Mouse (Mus musculus) olfactory bulb, adult 2 months (tissue): ENCODE measurements around the gene Acpp. TPM values are rescaled to one million over a fixed set of nuclear protein-coding genes. Genes with fewer than 3 reads are reported as not detected.

ENCODE experiments used
- H3K27ac ChIP-seq: fragments of 200-500 bp; 2 replicates; pipeline ENCODE4 v1.5.1; 2012; ENCODE audit warnings: low read depth, low read length; ENCODE audit not compliant: insufficient read depth
- H3K4me1 ChIP-seq: fragments of 200-500 bp; 2 replicates; pipeline ENCODE4 v1.6.1; 2012; ENCODE audit warnings: low read length; ENCODE audit not compliant: control insufficient read depth, insufficient read depth
- H3K4me3 ChIP-seq: fragments of 200-500 bp; 2 replicates; pipeline ENCODE4 v1.5.1; 2012; ENCODE audit warnings: mild to moderate bottlenecking, low read depth, low read length, moderate library complexity; ENCODE audit not compliant: insufficient read depth
- CTCF ChIP-seq: fragments of 200-500 bp; IDR thresholded peaks from 2 replicates; pipeline ENCODE4 v1.5.1; 2012; ENCODE audit warnings: low read depth, mild to moderate bottlenecking, low read length, moderate library complexity; ENCODE audit not compliant: insufficient read depth
- POLR2A ChIP-seq: fragments of 200-500 bp; IDR thresholded peaks from 2 replicates; pipeline ENCODE4 v1.6.1; 2012; ENCODE audit warnings: mild to moderate bottlenecking, low read depth, low read length, moderate library complexity; ENCODE audit not compliant: insufficient read depth
- WGBS: fragments of 180-500 bp; shearing (Covaris S2); methylation state at CpG from one replicate; pipeline ENCODE4 v1.1.7; 2018; 5-methylcytosine and 5-hydroxymethylcytosine counted together
- polyA plus RNA-seq: library from polyadenylated mRNA; stranded (reverse); fragments of >200 nt; gene quantifications from 2 replicates; pipeline ENCODE4 v1.2.4, GENCODE M21; 2012; ENCODE audit warnings: low replicate concordance; ENCODE audit not compliant: missing spikeins, insufficient read depth, insufficient read length

Acpp gene
- polyA plus RNA-seq, 1 experiment, result not detected

DNA sequence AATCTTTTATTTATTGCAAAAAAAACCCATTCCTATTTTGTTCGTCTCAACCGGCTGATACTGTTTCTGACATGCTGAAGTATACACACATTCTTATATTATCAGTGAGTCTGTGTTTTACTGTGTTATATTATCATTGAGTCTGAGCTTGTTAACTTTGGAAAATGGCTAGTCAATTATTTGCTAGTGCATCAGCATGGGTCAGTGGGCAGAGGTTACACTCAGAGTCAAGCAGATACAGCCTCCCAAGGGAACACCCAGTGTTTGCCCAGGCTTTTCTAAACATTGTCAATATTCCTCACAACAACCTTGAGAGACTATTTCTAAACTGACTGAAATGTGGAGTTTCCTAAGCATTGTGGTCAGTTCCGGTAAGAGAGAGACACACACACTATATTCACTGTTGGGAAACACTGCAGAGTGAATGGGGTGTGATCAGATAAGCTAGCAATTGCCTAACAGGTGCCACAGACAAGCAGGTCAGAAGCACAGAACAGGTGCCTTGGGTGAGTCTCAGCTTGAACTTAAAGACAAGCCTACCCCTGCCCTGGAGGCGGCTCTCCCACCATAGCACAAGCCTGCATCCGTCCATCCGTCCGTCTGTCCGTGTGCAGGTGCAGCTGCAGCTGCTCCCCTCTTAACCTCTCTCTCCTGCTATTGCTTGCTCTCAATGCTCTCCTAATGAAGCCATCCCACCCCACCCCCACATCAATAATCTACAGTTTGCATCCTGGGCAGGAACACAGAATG lies 18.1 kb upstream of the Acpp start:
- H3K27ac ChIP-seq, result no peak overlapping the region
- H3K4me3 ChIP-seq, result no peak overlapping the region
- WGBS, result 76% methylated on average over 8 of the region's 8 CpGs
- TF ChIP-seq POLR2A (no peak), CTCF (no peak)
- H3K4me1 ChIP-seq, result no peaks in the 10 kb centered on the region

DNA sequence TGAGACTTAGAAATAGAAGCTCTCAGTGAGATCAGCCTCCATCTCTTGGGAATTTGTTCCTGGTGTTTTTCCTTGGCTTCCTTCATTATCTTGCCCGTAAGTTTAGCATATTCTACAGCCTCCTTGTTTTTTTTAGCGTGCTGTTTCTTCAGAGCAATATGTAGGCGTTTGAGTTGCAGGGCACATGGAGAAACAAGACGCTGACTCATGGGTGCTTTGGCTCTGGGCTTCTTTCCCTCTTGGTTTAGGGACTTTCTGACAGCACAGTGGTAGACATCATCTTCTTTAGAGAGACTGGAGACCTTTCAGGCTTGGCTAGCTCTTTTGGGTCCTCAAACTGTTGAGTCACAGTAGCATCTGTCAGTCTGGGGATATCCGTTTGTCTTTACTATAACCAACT lies 6.6 kb upstream of the Acpp start:
- no peak overlapping the region for H3K4me3 ChIP-seq
- no peaks in the 10 kb centered on the region; the same call in 1 of the 2 replicates for H3K4me1 ChIP-seq
- peak overlapping the region; percentile 46; the same call in 1 of the 2 replicates for H3K27ac ChIP-seq
- TF ChIP-seq POLR2A, result no peak
- no peak for TF ChIP-seq CTCF
- 38% methylated on average over 5 of the region's 5 CpGs for WGBS

DNA sequence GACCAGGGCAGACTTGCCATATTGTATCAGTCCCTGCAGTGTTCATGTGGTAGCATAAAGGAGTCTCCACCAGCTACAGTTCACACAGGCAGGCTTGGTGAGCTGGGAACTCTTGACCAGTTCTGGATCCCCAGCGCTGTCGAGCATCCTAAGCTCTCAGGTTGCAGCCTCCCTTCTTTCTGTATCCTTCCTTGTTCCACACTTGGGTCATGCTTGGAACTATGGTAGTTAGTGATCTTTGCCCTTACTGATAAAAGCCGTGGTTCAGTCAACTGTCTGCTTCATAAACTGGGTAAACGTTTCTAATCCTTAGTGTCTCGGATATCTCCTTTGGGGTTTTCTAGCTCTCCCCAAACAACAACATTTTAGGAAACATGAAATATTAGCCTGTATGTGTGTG lies 1.9 kb upstream of the Acpp start:
- H3K27ac ChIP-seq, result no peak overlapping the region
- 88% methylated on average over 5 of the region's 5 CpGs for WGBS
- peaks cover 6% of the 10 kb centered on the region for H3K4me1 ChIP-seq
- no peak for TF ChIP-seq CTCF
- TF ChIP-seq POLR2A, result no peak
- H3K4me3 ChIP-seq, result no peak overlapping the region

DNA sequence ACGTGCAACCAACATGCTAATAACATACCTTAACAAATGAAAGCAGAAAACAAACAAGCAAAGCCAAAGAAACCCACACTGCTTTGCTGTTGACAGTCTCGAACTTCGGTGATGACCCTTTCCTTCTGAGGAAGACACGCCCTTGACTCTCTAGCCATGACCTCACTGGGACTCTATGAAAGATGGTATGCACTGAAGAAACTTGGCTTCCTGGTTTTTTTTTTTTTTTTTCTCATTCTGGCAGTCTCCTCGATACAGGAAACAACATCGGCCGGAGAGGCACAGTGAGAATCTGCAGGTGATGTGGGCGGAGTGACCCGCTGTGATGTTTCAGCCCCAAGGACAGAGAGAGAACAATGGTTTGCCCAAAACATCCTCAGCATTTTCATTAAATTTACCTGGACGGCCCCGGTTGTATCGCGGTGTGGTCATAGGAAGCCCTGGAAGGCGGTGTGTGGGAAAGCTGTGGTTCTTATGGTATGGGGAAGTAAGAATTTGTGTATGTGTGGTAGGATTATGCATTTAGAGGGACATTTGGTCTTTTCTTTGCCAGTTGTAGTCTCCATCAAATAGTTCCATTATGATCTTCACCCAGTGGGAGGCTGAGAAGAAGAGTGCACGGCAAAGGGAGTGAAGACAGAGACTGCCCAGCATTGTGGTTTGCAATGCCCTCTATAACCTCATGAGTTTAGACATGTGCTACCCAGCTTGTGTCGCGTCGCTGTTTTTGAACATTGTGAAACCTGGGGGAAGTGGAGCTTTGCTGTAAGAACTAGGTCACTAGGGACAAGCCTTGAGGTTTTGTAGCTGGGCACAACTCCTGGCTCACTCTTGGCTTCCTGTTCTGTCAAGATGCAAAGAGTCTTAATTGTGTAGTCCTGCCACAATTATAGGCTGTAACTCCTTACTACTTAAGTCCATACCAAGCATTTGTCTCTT lies 1.2 kb upstream of the Acpp start:
- WGBS, result 90% methylated on average over 18 of the region's 18 CpGs

DNA sequence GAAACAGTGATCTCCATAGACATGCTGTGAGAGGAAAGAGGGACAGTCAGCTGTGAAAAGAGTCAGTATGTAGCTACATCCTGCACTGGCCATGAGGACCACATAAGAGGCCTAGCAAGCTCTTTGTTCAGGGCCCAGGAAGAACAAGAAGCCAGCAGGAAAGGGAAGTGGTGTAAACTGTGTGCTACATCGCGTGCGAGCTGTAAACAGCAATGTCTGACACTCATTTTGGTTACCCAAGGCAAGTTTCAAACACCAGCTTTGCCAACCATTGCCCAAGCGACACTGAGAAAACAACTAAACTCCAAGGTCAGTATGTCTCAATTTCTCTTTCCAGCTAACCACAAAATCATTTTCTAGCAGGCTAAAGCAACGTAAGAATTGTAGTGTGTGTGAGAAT lies 6.2 kb downstream of the Acpp start:
- WGBS, result 94% methylated on average over 5 of the region's 5 CpGs
- Histone ChIP-seq H3K27ac (no peak overlapping the region), H3K4me1 (no peaks in the 10 kb centered on the region), H3K4me3 (no peak overlapping the region)
- TF ChIP-seq POLR2A (no peak), CTCF (no peak)

More for the DNA sequence above, 1.2 kb upstream of the Acpp start:
- Histone ChIP-seq H3K27ac (no peak overlapping the region), H3K4me1 (peaks cover 6% of the 10 kb centered on the region), H3K4me3 (no peak overlapping the region)
- TF ChIP-seq POLR2A, result no peak
- TF ChIP-seq CTCF, result no peak

DNA sequence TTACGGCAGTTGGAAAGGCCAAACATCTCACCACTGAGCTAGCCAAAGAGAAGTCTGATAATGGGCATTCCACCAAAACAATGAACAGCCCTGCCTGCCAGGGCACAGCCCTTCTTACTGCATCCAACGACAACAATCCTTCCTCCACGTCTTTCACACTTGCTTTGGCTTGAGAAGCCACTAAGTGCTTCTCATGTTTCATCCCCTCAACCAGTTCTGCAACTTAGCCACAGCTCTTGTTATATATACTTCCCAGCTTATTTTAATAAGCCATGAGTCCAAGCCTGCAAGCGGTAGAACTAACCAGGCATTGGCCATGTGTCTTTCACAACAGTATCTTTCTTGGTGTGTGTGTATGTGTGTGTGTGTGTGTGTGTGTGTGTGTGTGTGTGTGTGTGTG lies 8.9 kb downstream of the Acpp start:
- no peak overlapping the region for H3K4me3 ChIP-seq
- WGBS, result 70% methylated on average over 4 of the region's 4 CpGs
- no peaks in the 10 kb centered on the region for H3K4me1 ChIP-seq
- TF ChIP-seq POLR2A (no peak), CTCF (no peak)
- no peak overlapping the region for H3K27ac ChIP-seq

DNA sequence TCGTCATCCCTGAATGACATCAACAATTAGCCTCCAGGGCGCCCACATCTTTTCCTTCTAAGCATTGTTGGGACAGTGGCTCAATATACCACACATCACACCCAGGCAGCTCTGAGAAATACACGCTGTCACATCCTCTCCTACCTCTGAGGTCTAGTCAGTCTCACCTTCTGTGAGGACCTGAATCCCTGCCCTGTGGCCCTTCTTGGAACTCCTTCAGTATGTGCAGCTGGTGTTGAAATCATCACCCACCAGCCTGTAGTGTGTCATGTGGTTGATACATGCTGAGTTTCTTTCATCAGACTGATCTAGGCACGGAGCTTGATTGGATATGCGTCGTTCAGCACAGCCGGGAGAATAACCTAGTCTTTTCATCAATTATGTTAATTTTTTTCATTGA lies 16.0 kb downstream of the Acpp start:
- no peak for TF ChIP-seq CTCF
- no peak for TF ChIP-seq POLR2A

DNA sequence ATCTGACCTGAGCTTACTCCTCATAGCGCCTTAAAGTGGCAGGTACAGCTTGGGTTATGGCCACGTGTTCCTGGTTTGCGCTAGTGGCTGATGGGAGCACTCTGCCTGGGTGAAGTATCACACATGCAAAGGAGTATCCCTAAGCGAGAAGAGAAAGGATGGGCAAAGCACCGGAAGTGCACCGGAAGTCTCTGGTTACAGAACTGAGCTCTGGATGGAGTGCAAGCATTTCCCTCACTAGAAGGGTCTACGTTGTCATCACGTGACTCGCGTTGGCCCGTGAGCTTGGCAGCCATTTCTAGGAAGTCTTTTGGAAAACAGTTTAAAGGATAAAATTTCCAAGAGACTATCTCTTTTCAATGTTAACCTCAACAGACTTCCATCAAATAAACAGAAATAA lies 21.2 kb downstream of the Acpp start:
- Histone ChIP-seq H3K4me3 (no peak overlapping the region), H3K27ac (no peak overlapping the region), H3K4me1 (no peaks in the 10 kb centered on the region)
- TF ChIP-seq POLR2A, result no peak
- no peak for TF ChIP-seq CTCF
- 93% methylated on average over 11 of the region's 11 CpGs for WGBS

More for the DNA sequence above, 16.0 kb downstream of the Acpp start:
- no peak overlapping the region for H3K27ac ChIP-seq
- no peaks in the 10 kb centered on the region for H3K4me1 ChIP-seq
- WGBS, result 73% methylated on average over 7 of the region's 7 CpGs
- H3K4me3 ChIP-seq, result no peak overlapping the region

DNA sequence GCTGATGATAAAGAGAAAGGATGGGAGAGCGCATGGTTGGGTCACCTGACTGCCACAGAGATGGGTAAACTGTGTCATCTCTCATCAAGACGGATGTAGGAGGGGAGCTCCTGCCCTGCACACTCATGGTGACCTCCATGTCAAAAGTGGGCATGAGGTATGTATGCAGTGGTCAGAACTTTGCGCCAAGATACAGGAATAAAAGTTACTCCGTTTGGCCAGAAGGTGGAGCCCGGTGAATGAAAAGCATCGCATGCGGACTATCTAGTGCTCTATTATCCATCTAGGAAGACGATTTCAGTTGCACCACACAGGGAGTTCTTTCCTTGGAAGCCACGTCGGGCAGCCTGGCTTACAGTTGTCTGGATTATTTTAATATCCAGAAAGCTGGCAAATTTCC lies 22.0 kb downstream of the Acpp start:
- Histone ChIP-seq H3K27ac (no peak overlapping the region), H3K4me1 (no peaks in the 10 kb centered on the region), H3K4me3 (no peak overlapping the region)
- TF ChIP-seq CTCF (no peak), POLR2A (no peak)
- WGBS, result 12% methylated on average over 10 of the region's 10 CpGs
